Mouse (Mus musculus): ENCODE measurements at regions not wholly inside any gene's neighbourhood (a gene's known extent, or its start where the extent isn't known, plus 50 kb on each side); places are given as distances from the start of the nearest gene placed in this dataset.

- TF ChIP-seq CTCF (IDR thresholded peaks at IDR 0.05; ENCODE audit: low read depth): no peak
- TF ChIP-seq EP300 (IDR thresholded peaks at IDR 0.05; ENCODE audit: low read depth): no peak
Measured at GRCm38 (mm10) chr6:55597088-55597487, 84.0 kb downstream of the Neurod6 start.
